Mouse (Mus musculus): ENCODE measurements at regions not wholly inside any gene's neighbourhood (a gene's known extent, or its start where the extent isn't known, plus 50 kb on each side); places are given as distances from the start of the nearest gene placed in this dataset.

- TF ChIP-seq CTCF (IDR thresholded peaks at IDR 0.05; ENCODE audit: low read depth, low read length) (no peak), POLR2A (IDR thresholded peaks at IDR 0.05; ENCODE audit: insufficient read depth, low read length) (no peak)
Observed at GRCm38 (mm10) chr16:78052133-78052532, 249.2 kb upstream of the Cxadr start.

Data from ES-Bruce4 (cell line).